Mouse (Mus musculus) liver, adult 2 months (tissue): ENCODE measurements around the gene Olfr1310. TPM values are rescaled to one million over a fixed set of nuclear protein-coding genes. Genes with fewer than 3 reads are reported as not detected.
"Not testable (repeated sequence)": the region's sequence is repeated elsewhere in the genome, so short reads cannot be mapped to it uniquely, and the experiment has no call there.

Experiments
- DNase-seq: peaks from one replicate; pipeline ENCODE4 v3.0.0-alpha.2; 2011; ENCODE audit warnings: low read depth, low spot score; ENCODE audit errors: extremely low read depth
- H3K27ac ChIP-seq: fragments of 200-500 bp; replicated peaks from 2 replicates; pipeline ENCODE4 v1.5.1; 2012; ENCODE audit warnings: low read depth, mild to moderate bottlenecking, control low read depth, inconsistent platforms, low read length; ENCODE audit not compliant: insufficient read depth
- H3K27me3 ChIP-seq: fragments of 200-500 bp; 2 replicates; pipeline ENCODE4 v1.6.1; 2012; ENCODE audit warnings: mild to moderate bottlenecking, moderate library complexity, low read length, inconsistent platforms; ENCODE audit not compliant: control insufficient read depth, insufficient read depth
- H3K36me3 ChIP-seq: fragments of 200-500 bp; 2 replicates; pipeline ENCODE4 v1.6.1; 2012; ENCODE audit warnings: low read length, inconsistent platforms; ENCODE audit not compliant: control insufficient read depth, insufficient read depth
- H3K4me1 ChIP-seq: fragments of 200-500 bp; 2 replicates; pipeline ENCODE4 v1.6.1; 2011; ENCODE audit warnings: low read length; ENCODE audit not compliant: control insufficient read depth, insufficient read depth
- H3K4me3 ChIP-seq: fragments of 200-500 bp; 2 replicates; pipeline ENCODE4 v1.5.1; 2011; ENCODE audit warnings: low read depth, mild to moderate bottlenecking, control low read depth, low read length, moderate library complexity; ENCODE audit not compliant: insufficient read depth
- H3K79me2 ChIP-seq: fragments of 200-500 bp; 2 replicates; pipeline ENCODE4 v1.6.1; 2012; ENCODE audit warnings: inconsistent platforms, mild to moderate bottlenecking, low read length, moderate library complexity; ENCODE audit not compliant: control insufficient read depth, insufficient read depth
- H3K9ac ChIP-seq: fragments of 200-500 bp; 2 replicates; pipeline ENCODE4 v1.6.1; 2012; ENCODE audit warnings: low read depth, mild to moderate bottlenecking, control low read depth, inconsistent platforms, low read length
- CTCF ChIP-seq: fragments of 200-500 bp; IDR thresholded peaks from 2 replicates; pipeline ENCODE4 v1.5.1; 2011; ENCODE audit warnings: low read depth, low read length, control low read depth
- POLR2A ChIP-seq: fragments of 200-500 bp; IDR thresholded peaks from 2 replicates; pipeline ENCODE4 v1.6.1; 2011; ENCODE audit warnings: low read length, control low read depth; ENCODE audit not compliant: insufficient read depth; ENCODE audit errors: extremely low read depth
- WGBS: fragments of 180-500 bp; shearing (Covaris S2); methylation state at CpG from one replicate; pipeline ENCODE4 v1.1.7; 2018; 5-methylcytosine and 5-hydroxymethylcytosine counted together
- polyA plus RNA-seq: library from polyadenylated mRNA; depleted of rRNA; stranded (reverse); fragments of >200 nt; gene quantifications from 2 replicates; pipeline ENCODE4 v1.2.3, GENCODE M21; 2012; rRNA removed
- total RNA-seq: library from RNA; depleted of rRNA; stranded (reverse); fragments of >200 nt; gene quantifications from 2 replicates; pipeline ENCODE4 v1.2.3, GENCODE M21; 2014; rRNA removed

Olfr1310 gene
- total RNA-seq (not detected in 2 replicates), polyA plus RNA-seq (not detected in 2 replicates)

- Histone ChIP-seq H3K27ac (no peak within 1 kb of the TSS), H3K79me2 (no peaks in the 10 kb centered on the region), H3K4me1 (no peaks in the 10 kb centered on the region), H3K4me3 (no peak within 1 kb of the TSS), H3K36me3 (no peaks in the 10 kb centered on the region), H3K27me3 (no peaks in the 10 kb centered on the region), H3K9ac (no peak within 1 kb of the TSS)
- DNase-seq: no peak
- TF ChIP-seq CTCF (no peak), POLR2A (no peak)
Measured at GRCm38 (mm10) chr2:112012608-112013007, at the start of gene Olfr1310. TSS of gene Olfr1310 (minus strand) at chr2:112012708.

DNA sequence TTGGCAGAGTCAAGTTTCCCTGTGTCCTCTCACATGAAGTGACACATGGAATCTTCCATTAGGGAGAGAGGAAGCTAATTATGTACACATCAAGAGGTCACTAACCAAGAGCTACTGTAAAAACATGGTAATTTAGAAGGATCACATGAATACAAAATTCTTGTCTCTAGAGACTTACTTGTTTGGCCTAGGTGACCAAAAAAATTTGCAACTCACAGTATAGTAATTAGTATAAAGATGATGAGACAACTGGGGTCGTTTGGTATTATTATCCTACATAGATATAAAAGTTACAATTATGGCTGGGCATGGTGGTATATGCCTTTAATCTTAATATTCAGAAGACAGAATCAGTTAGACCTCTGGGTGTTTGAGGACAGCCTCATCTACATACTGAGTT, 37.6 kb upstream of the Olfr1310 start, which contains the start of gene Olfr1312:
Gene Olfr1312, minus strand, starts transcription at position 101 of the 400 bp plus-strand sequence.
- TF ChIP-seq CTCF (no peak), POLR2A (no peak)
- Histone ChIP-seq H3K4me1 (no peaks in the 10 kb centered on the region), H3K27me3 (no peaks in the 10 kb centered on the region), H3K4me3 (no peak within 1 kb of the TSS), H3K36me3 (no peaks in the 10 kb centered on the region), H3K27ac (no peak within 1 kb of the TSS), H3K9ac (no peak within 1 kb of the TSS), H3K79me2 (no peaks in the 10 kb centered on the region)
- DNase-seq: no peak
- 20% methylated on average over 1 of the region's 1 CpGs for WGBS

- not testable (repeated sequence) for H3K27me3 ChIP-seq, H3K4me3 ChIP-seq, H3K9ac ChIP-seq, H3K79me2 ChIP-seq, H3K36me3 ChIP-seq, H3K27ac ChIP-seq, DNase-seq, H3K4me1 ChIP-seq
- 34% methylated on average over 6 of the region's 6 CpGs for WGBS
Measured at GRCm38 (mm10) chr2:112026971-112027370, 14.5 kb upstream of the Olfr1310 start.

- TF ChIP-seq CTCF: no peak
- TF ChIP-seq POLR2A: no peak
- H3K4me3 ChIP-seq: no peak within 1 kb of the TSS
- H3K27me3 ChIP-seq: no peaks in the 10 kb centered on the region
- WGBS: 85% methylated on average over 2 of the region's 2 CpGs
- H3K79me2 ChIP-seq: no peaks in the 10 kb centered on the region
- no peaks in the 10 kb centered on the region for H3K36me3 ChIP-seq
- H3K4me1 ChIP-seq: no peaks in the 10 kb centered on the region
- H3K9ac ChIP-seq: no peak within 1 kb of the TSS
- no peak for DNase-seq
- no peak within 1 kb of the TSS for H3K27ac ChIP-seq
Measured at GRCm38 (mm10) chr2:112024312-112024711, 11.8 kb upstream of the Olfr1310 start, which contains the start of gene Olfr1311. TSS of gene Olfr1311 (minus strand) at chr2:112024412.

DNA sequence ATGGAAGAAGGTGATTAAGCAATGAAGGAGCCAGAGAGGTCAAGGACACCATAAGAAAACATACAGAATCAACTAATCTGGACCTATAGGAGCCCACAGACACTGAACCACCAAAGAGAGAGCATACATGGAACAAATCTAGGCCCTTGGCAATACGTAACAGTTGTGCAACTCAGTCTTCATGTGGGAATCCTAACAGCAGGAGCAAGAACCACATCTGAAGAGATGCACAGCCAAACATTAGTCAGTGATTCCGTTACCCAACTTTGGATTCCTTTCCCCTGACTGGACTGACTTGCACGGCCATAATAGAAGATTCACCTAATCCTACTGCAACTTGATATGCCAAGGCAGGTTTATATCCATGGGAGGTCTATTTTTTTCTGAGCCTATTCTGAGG, 2.4 kb upstream of the Olfr1310 start:
- H3K27me3 ChIP-seq: no peaks in the 10 kb centered on the region
- no peak for DNase-seq
- no peaks in the 10 kb centered on the region for H3K79me2 ChIP-seq
- TF ChIP-seq POLR2A: no peak
- TF ChIP-seq CTCF: no peak
- H3K27ac ChIP-seq: no peak overlapping the region
- WGBS: 74% methylated on average over 3 of the region's 3 CpGs
- H3K36me3 ChIP-seq: no peaks in the 10 kb centered on the region
- no peak overlapping the region for H3K9ac ChIP-seq
- no peak overlapping the region for H3K4me3 ChIP-seq
- H3K4me1 ChIP-seq: no peaks in the 10 kb centered on the region

GRCm38 (mm10) chr2:111990181-111990580, 22.3 kb downstream of the Olfr1310 start, which contains the start of gene Olfr1309:
TSS of gene Olfr1309 (minus strand) at chr2:111990281.
- Histone ChIP-seq H3K27me3 (no peaks in the 10 kb centered on the region), H3K36me3 (no peaks in the 10 kb centered on the region), H3K9ac (no peak within 1 kb of the TSS), H3K79me2 (no peaks in the 10 kb centered on the region), H3K27ac (no peak within 1 kb of the TSS), H3K4me1 (no peaks in the 10 kb centered on the region), H3K4me3 (no peak within 1 kb of the TSS)
- TF ChIP-seq CTCF (no peak), POLR2A (no peak)
- no peak for DNase-seq
- WGBS: 43% methylated on average over 1 of the region's 1 CpGs
